Mouse (Mus musculus) lung, embryonic 15.5 days (tissue): ENCODE measurements around the gene Fbxl18. TPM values are rescaled to one million over a fixed set of nuclear protein-coding genes. Genes with fewer than 3 reads are reported as not detected.

ENCODE experiments used
- ATAC-seq: fragments of 200-750 bp; cut with Nextera tagmentation; 2 replicates; pipeline ENCODE4 v1.8.0; 2017; ENCODE audit warnings: moderate number of reproducible peaks, borderline replicate concordance; ENCODE audit not compliant: low FRiP score, low TSS enrichment; ENCODE audit errors: extremely low read depth
- H3K27ac ChIP-seq: fragments of 300-500 bp; sonication (generic); 2 replicates; pipeline ENCODE4 v1.5.1; 2015; ENCODE audit warnings: moderate library complexity, mild to moderate bottlenecking, inconsistent platforms
- H3K27me3 ChIP-seq: fragments of 300-500 bp; sonication (generic); 2 replicates; pipeline ENCODE4 v1.6.1; 2015; ENCODE audit warnings: inconsistent platforms
- H3K36me3 ChIP-seq: fragments of 300-500 bp; sonication (generic); 2 replicates; pipeline ENCODE4 v1.6.1; 2015; ENCODE audit warnings: inconsistent platforms
- H3K4me1 ChIP-seq: fragments of 300-500 bp; sonication (generic); 2 replicates; pipeline ENCODE4 v1.6.1; 2015; ENCODE audit warnings: inconsistent platforms
- H3K4me2 ChIP-seq: fragments of 300-500 bp; sonication (generic); 2 replicates; pipeline ENCODE4 v1.6.1; 2015; ENCODE audit warnings: inconsistent platforms, mild to moderate bottlenecking, moderate library complexity
- H3K4me3 ChIP-seq: fragments of 300-500 bp; sonication (generic); 2 replicates; pipeline ENCODE4 v1.5.1; 2015; ENCODE audit warnings: mild to moderate bottlenecking, inconsistent platforms
- H3K9ac ChIP-seq: fragments of 300-500 bp; sonication (generic); 2 replicates; pipeline ENCODE4 v1.6.1; 2015; ENCODE audit warnings: inconsistent platforms
- H3K9me3 ChIP-seq: fragments of 300-500 bp; sonication (generic); 2 replicates; pipeline ENCODE4 v1.6.1; 2016; ENCODE audit warnings: inconsistent platforms
- WGBS: fragments of 180-500 bp; shearing (Covaris S2); methylation state at CpG from one replicate; pipeline ENCODE4 v1.1.7; 2015; 5-methylcytosine and 5-hydroxymethylcytosine counted together
- polyA plus RNA-seq: library from polyadenylated mRNA; unstranded; fragments of >200 nt; fragmentation: Nextera tagmentation; extraction: Ambion mirVana; gene quantifications from 2 replicates; pipeline ENCODE4 v1.2.1, GENCODE M21; 2015

Gene Fbxl18
- polyA plus RNA-seq, 1 experiment from 2014 or later, result 11.1 TPM

DNA sequence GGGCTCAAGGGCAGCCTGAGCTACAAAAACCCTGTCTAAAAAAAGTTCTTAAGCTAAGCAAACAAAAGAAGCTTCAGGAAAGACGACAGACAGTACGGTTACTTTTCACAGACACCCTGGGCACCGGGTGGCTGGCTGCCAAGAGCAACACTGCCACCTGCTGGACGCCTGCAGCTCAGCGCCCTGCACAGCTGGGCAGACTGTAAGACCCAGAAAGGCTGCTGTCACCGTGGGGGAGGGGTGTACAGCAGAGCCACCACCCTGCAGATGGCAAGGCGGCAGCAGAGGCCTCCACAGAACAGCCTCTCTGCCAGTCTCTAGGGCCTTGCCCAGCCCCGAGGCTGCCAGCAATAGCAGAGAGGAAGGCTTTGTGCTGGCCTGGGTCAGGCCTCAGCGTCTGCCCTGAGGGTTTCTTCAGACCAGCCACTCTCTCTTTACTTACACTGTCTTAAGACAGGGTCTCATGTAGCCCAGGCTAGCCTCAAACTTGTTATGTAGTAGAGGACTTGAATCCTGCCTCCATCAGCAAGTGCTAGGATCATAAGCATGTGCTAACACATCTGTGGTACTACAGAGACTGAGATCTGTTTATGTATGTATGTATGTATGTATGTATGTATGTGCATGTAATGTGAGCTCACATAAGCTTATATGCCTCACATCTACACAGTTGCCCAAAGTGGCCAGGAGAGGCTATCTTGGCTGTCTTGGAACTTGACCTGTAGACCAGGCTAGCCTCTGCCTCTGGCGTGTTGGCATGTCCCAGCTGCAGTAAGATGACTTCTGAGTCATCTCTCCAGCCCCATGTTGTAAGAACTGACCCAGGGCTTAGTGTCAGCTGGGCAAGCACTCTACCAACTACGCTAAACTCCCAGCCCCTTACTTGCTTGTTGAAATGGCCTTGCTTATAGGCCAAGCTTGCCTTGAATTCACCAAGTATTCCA lies 17.6 kb downstream of the Fbxl18 start:
- no peak overlapping the region for H3K4me3 ChIP-seq
- ATAC-seq, result peak; percentile 44; the same call in 1 of the 2 replicates
- H3K27ac ChIP-seq, result no peak overlapping the region
- peaks cover 28% of the 10 kb centered on the region for H3K4me1 ChIP-seq
- H3K9me3 ChIP-seq, result no peaks in the 10 kb centered on the region
- H3K27me3 ChIP-seq, result no peaks in the 10 kb centered on the region
- H3K4me2 ChIP-seq, result no peak overlapping the region
- WGBS, result 29% methylated on average over 11 of the region's 11 CpGs
- peaks cover 24% of the 10 kb centered on the region for H3K36me3 ChIP-seq
- H3K9ac ChIP-seq, result no peak overlapping the region

DNA sequence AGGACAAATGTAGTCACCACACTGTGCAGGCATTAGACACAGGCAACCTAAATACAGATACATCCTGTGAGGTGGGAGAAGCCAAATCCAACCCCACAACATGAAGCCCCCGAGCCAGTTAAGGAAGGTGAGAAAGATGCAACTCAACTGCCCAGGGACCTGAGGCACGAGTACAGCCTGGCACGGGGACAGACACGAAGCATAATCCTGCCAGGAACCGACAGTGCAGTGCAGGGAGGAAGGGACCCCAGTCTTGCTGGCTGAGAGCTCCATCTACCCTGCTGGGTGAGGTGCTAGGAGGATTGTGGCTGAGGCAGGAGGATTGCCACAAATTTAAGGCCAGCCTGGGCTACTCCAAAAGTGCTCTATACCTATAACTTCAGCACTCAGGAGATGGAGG lies 18.3 kb downstream of the Fbxl18 start:
- WGBS, result 74% methylated on average over 5 of the region's 5 CpGs
- H3K4me3 ChIP-seq, result no peak overlapping the region
- no peaks in the 10 kb centered on the region for H3K9me3 ChIP-seq
- H3K4me2 ChIP-seq, result no peak overlapping the region
- no peak overlapping the region for H3K27ac ChIP-seq
- H3K4me1 ChIP-seq, result peaks cover 28% of the 10 kb centered on the region
- no peaks in the 10 kb centered on the region for H3K27me3 ChIP-seq
- H3K9ac ChIP-seq, result no peak overlapping the region
- ATAC-seq, result no peak
- peaks cover 24% of the 10 kb centered on the region for H3K36me3 ChIP-seq

DNA sequence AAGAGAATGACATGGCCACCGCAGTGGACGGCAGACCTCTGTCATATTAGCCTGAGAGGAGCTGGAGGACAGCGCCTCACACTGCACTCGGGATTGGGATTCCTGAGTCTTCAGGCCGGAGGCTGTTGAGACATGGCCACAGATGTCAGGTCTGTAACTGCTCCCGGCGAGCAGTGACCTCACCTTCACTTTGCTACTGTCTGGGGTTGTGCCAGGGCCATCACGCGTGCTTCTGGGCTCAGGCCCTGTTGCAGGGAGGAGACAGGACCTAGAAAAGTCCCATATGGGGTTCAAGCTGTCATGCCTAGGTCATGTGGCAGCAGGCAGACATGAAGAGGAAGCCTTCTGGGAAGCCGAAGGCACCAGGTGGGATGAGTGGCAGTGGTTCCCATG lies 19.7 kb downstream of the Fbxl18 start:
- peaks cover 25% of the 10 kb centered on the region for H3K36me3 ChIP-seq
- ATAC-seq, result no peak

DNA sequence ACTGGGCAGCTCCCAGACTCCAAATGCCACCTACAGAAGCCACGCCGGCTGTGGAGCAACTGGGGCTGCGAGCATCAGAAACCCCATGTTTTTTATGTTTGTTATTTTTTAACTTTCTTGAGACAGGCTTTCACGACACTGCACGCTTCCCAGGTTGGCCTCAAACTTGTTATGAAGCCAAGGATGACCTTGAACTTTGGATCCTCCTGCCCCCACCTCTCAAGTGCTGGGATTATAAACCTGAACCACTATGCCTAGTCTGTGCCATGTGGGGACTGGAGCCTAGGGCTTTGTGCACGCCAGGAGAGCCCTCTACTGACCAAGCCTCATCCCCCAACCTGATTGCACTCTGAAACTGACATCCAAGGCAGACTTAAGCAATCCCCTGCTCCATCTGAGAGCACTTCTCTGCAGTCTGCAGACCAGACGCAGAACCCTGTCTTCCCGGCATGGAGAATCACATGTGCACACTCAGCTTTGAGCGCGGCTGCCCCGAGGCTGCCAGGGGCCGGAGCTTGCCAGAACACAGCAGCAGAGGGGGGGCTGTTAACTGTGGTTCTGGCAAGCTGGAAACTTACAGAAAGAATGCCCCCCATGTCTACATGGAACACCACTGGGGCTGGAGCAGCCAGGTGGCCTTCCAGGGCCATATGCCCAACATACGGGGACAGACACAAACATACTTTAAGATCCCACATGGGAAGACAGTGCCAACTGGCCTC lies 20.3 kb downstream of the Fbxl18 start:
- peaks cover 14% of the 10 kb centered on the region for H3K4me1 ChIP-seq
- H3K27ac ChIP-seq, result no peak overlapping the region
- WGBS, result 86% methylated on average over 13 of the region's 13 CpGs
- H3K4me2 ChIP-seq, result no peak overlapping the region
- H3K36me3 ChIP-seq, result peaks cover 28% of the 10 kb centered on the region
- ATAC-seq, result no peak
- H3K4me3 ChIP-seq, result no peak overlapping the region
- no peaks in the 10 kb centered on the region for H3K27me3 ChIP-seq
- no peak overlapping the region for H3K9ac ChIP-seq
- H3K9me3 ChIP-seq, result no peaks in the 10 kb centered on the region

More for the DNA sequence above, 19.7 kb downstream of the Fbxl18 start:
- Histone ChIP-seq H3K4me1 (peaks cover 18% of the 10 kb centered on the region), H3K27ac (no peak overlapping the region), H3K27me3 (no peaks in the 10 kb centered on the region), H3K9me3 (no peaks in the 10 kb centered on the region), H3K4me2 (no peak overlapping the region), H3K4me3 (no peak overlapping the region), H3K9ac (no peak overlapping the region)
- WGBS, result 88% methylated on average over 10 of the region's 10 CpGs

DNA sequence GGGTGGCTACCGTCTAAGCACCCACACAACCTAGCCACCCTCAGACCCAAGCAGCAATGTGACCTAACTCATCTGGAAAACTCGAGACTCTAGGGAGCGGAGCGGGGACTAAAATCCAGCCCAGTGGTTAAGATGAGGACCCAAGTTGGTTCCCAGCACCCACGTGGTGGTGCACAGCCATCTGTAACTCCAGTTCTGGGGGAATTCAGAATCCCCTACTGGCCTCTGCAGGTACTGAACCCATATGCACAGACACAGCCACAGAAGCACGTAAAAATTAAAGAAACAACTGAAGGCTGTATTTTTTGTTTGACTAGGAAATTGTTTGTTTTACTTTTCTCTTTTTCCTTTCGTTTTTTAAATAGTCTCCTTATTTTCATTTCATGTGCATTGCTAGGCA lies 21.5 kb downstream of the Fbxl18 start:
- Histone ChIP-seq H3K4me2 (no peak overlapping the region), H3K9me3 (no peaks in the 10 kb centered on the region), H3K9ac (no peak overlapping the region), H3K4me1 (peaks cover 8% of the 10 kb centered on the region), H3K27ac (no peak overlapping the region), H3K27me3 (no peaks in the 10 kb centered on the region), H3K4me3 (no peak overlapping the region), H3K36me3 (peaks cover 28% of the 10 kb centered on the region)
- no peak for ATAC-seq
- 91% methylated on average over 7 of the region's 7 CpGs for WGBS

DNA sequence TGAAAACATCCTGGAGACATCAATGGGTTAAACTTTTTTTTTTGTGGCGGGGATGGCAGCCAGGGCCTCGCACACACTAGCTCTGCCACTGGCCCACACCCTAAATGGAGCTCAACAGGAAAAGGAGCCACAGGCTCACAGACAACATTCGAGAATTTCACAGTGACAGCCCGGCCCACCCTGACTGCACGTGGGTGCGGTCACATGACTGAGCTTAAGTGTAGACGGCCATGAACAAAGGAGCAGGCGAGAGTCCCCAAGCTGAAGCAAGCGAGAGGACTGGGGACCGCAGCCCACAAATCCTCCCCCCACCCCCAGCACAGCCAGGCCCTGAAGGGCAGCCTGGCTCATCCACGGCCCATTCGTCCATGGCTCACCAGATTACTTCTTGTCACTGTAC lies 23.5 kb downstream of the Fbxl18 start:
- H3K9ac ChIP-seq, result no peak overlapping the region
- no peaks in the 10 kb centered on the region for H3K9me3 ChIP-seq
- H3K4me1 ChIP-seq, result no peaks in the 10 kb centered on the region
- H3K27ac ChIP-seq, result no peak overlapping the region
- no peaks in the 10 kb centered on the region for H3K27me3 ChIP-seq
- peaks cover 16% of the 10 kb centered on the region for H3K36me3 ChIP-seq
- H3K4me2 ChIP-seq, result no peak overlapping the region
- whole genome bisulfite sequencing, result 45% methylated on average over 12 of the region's 12 CpGs
- H3K4me3 ChIP-seq, result no peak overlapping the region
- ATAC-seq, result no peak

DNA sequence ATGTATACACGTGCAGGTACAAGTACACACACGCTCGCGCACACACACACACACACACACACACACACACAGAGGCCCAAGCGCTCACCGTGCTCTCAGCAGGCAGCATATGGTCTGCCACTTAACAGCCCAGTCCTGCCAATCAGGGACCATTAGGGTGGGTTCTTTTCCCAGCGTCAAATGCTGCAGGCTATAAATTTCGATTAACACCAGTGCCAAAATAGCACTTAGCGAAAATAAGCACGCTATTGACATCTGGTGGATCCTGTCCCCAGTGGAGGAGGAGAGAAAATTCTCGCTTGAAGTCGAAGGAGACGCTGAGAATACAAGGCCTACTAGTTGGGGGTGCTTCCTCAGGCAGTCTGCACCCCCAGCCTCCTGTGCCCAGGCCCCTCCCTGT lies 25.8 kb downstream of the Fbxl18 start:
- Histone ChIP-seq H3K27me3 (no peaks in the 10 kb centered on the region), H3K27ac (no peak overlapping the region), H3K36me3 (peaks cover 6% of the 10 kb centered on the region), H3K4me2 (no peak overlapping the region), H3K4me1 (no peaks in the 10 kb centered on the region), H3K9ac (no peak overlapping the region), H3K4me3 (no peak overlapping the region), H3K9me3 (no peaks in the 10 kb centered on the region)
- WGBS, result 81% methylated on average over 13 of the region's 13 CpGs
- no peak for ATAC-seq

DNA sequence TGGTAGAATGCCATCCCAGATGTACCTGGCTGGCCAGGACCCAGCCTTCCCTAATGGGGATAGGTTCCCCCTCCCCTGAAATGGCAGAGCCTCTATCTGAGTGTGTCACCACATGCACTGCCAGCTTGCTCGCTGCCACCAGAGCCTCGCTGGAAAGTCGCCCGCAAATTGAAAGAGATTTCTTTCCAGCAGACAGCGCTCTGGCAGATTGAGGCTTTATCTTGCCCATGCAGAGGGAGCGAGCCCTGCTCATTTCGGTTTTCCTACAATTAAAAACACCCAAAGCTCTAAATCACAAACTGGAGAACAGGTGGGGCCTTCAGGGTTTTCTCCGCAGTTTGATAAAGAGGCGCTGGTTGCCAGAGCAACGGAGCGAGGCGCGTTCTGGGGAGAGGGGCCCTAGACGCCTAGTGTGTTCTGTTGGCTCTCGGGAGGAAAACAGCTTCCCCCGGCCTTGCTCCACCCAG lies 37.4 kb downstream of the Fbxl18 start:
- no peak overlapping the region for H3K27ac ChIP-seq
- H3K4me3 ChIP-seq, result no peak overlapping the region
- peaks cover 5% of the 10 kb centered on the region for H3K4me1 ChIP-seq
- H3K9ac ChIP-seq, result no peak overlapping the region
- H3K9me3 ChIP-seq, result no peaks in the 10 kb centered on the region
- no peak overlapping the region for H3K4me2 ChIP-seq
- 0 out of 2 replicates have a peak, but pooled peaks have one; percentile 21 for ATAC-seq
- H3K36me3 ChIP-seq, result no peaks in the 10 kb centered on the region
- WGBS, result 48% methylated on average over 16 of the region's 16 CpGs
- no peaks in the 10 kb centered on the region for H3K27me3 ChIP-seq

DNA sequence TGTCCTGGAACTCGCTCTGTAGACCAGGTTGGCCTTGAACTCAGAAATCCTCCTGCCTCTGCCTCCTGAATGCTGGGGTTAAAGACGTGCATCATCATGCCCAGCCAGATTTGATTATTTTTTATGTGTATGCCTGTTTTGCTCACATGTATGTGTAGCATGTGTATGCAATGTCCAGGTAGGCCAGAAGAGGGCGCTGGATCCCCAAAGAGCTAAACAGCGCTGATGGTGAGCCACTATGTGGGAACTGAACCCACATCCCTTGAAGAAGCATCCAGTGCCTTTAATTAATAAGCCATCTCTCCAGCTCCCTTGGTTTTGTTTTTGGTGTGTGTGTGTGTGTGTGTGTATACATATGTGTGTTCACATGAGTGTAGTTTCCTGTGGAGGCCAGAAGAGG lies 38.8 kb downstream of the Fbxl18 start:
- no peaks in the 10 kb centered on the region for H3K4me1 ChIP-seq
- no peak overlapping the region for H3K27ac ChIP-seq
- WGBS, result 78% methylated on average over 4 of the region's 4 CpGs
- H3K27me3 ChIP-seq, result no peaks in the 10 kb centered on the region
- H3K9ac ChIP-seq, result no peak overlapping the region
- no peaks in the 10 kb centered on the region for H3K9me3 ChIP-seq
- no peaks in the 10 kb centered on the region for H3K36me3 ChIP-seq
- no peak overlapping the region for H3K4me3 ChIP-seq
- H3K4me2 ChIP-seq, result no peak overlapping the region
- ATAC-seq, result no peak

DNA sequence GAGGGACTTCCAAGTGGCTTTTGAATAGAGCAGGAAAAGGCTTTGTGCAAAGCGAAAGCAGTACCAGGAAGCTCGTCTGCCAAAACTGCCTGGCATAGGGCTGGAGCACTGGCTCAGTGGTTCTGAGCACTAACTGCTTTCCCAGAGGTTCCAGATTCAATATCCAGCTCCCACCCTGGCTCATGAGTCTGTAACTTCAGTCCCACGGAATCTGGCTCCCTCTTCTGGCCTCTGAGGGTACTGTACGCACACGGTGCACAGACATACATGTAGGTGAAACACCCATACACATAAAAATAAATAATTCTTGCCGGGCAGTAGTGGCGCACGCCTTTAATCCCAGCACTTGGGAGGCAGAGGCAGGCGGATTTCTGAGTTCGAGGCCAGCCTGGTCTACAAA lies 40.3 kb downstream of the Fbxl18 start:
- no peaks in the 10 kb centered on the region for H3K4me1 ChIP-seq
- WGBS, result 76% methylated on average over 10 of the region's 10 CpGs
- H3K9me3 ChIP-seq, result no peaks in the 10 kb centered on the region
- H3K4me2 ChIP-seq, result no peak overlapping the region
- H3K9ac ChIP-seq, result no peak overlapping the region
- H3K27ac ChIP-seq, result no peak overlapping the region
- no peak for ATAC-seq
- no peak overlapping the region for H3K4me3 ChIP-seq
- H3K27me3 ChIP-seq, result no peaks in the 10 kb centered on the region
- no peaks in the 10 kb centered on the region for H3K36me3 ChIP-seq

DNA sequence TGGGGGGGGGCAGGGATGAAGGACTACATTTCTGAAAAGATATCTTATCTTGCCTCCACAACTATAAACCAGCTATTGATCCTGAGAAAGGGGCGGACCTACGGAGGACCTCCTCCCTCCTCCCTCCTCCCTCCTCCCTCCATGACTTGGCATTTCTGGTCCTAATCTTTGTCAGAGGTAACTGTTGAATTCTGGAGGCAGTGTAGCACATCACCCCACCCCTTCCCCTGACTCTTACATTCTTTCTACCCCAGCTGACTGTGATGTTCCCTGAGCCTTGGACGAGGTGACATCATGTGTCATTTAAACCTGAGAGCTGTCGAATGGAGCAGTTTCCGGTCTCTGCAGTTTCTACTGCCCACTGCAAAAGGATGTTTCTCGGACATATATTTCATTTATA lies 41.6 kb downstream of the Fbxl18 start:
- no peak overlapping the region for H3K4me2 ChIP-seq
- H3K4me1 ChIP-seq, result no peaks in the 10 kb centered on the region
- no peak for ATAC-seq
- no peak overlapping the region for H3K4me3 ChIP-seq
- no peaks in the 10 kb centered on the region for H3K27me3 ChIP-seq
- 59% methylated on average over 6 of the region's 6 CpGs for WGBS
- no peaks in the 10 kb centered on the region for H3K36me3 ChIP-seq
- H3K9me3 ChIP-seq, result no peaks in the 10 kb centered on the region
- H3K27ac ChIP-seq, result no peak overlapping the region
- H3K9ac ChIP-seq, result no peak overlapping the region

DNA sequence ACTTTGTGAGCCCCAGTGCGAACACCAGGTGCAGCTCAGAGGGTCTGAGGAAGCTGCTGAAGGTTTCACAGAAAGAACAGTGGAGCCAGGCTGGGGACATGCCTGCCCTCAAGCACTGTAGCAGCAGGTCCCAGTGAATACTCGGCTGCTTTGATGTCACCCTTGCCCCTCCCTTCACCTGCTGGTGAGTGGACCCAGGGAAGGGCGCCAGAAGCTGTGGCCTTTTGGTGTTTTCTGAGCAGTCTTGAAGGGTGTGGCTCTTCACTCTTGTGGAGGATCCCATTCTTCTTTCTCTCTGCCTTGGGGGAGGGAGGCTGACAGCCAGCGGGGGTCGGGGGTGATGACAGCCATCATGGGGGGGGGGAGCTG lies 43.6 kb downstream of the Fbxl18 start:
- Histone ChIP-seq H3K9me3 (no peaks in the 10 kb centered on the region), H3K36me3 (no peaks in the 10 kb centered on the region), H3K27me3 (no peaks in the 10 kb centered on the region), H3K4me3 (no peak overlapping the region), H3K4me1 (no peaks in the 10 kb centered on the region), H3K27ac (no peak overlapping the region), H3K9ac (no peak overlapping the region), H3K4me2 (no peak overlapping the region)
- ATAC-seq, result no peak
- 33% methylated on average over 5 of the region's 5 CpGs for WGBS
